Comparison of ENCODE assay signal across 24 mouse cellular contexts in genomic region chr3:84065825-84066224, GRCm38 (mm10). TPM values are rescaled to one million over a fixed set of nuclear protein-coding genes. Genes with fewer than 3 reads are reported as not detected.
DNase-seq lines count a peak whose midpoint lies in the region; ATAC-seq and TF ChIP-seq lines count a peak whose summit lies in the region.
"Had no signal": no experiment of that assay in that cellular context is flagged by ENCODE, and none has a peak within 500 bp of the region (broad histone marks: within the 10 kb centered on the region; RNA-seq: fewer than 3 reads in every experiment).

No protein-coding gene starts in this region.

- TF ChIP-seq CTCF in spleen, adult 2 months (IDR thresholded peaks at IDR 0.05; ENCODE audit: extremely low read depth, insufficient read depth, insufficient read length, insufficient replicate concordance), result no peak
- no peak for TF ChIP-seq CTCF in thymus, adult 2 months (IDR thresholded peaks at IDR 0.05; ENCODE audit: borderline replicate concordance, control insufficient read depth, extremely low read depth, insufficient read depth, low read length, poor library complexity)

- TF ChIP-seq POLR2A in spleen, adult 2 months (IDR thresholded peaks at IDR 0.05; ENCODE audit: low read depth, low read length), result no peak
- TF ChIP-seq POLR2A in thymus, adult 2 months (IDR thresholded peaks at IDR 0.05; ENCODE audit: control insufficient read depth, extremely low read depth, insufficient read depth, low read length, poor library complexity), result no peak

- H3K36me3 ChIP-seq in spleen, adult 2 months (ENCODE audit: control insufficient read depth, insufficient read depth, low read length), result no peaks in the 10 kb centered on the region
- no peaks in the 10 kb centered on the region for H3K36me3 ChIP-seq in thymus, adult 2 months (ENCODE audit: control insufficient read depth, insufficient read depth, low read length)
- H3K36me3 ChIP-seq: forebrain, embryonic 10.5 days; G1E; heart, embryonic 12.5 days; hindbrain, embryonic 15.5 days; limb, embryonic 10.5 days had no signal

- peak; percentile 38 to 45 for DNase-seq in spleen, adult 2 months (ENCODE audit: low read depth in 1 of 2, low spot score in 2 of 2)
- no peak for DNase-seq in spleen, postnatal 14 days (ENCODE audit: low spot score in 2 of 2)
- peak; percentile 60 for DNase-seq in thymus, adult 2 months
- DNase-seq in left cerebral cortex, adult 18-20 months (ENCODE audit: low spot score in 2 of 2), result no peak
- DNase-seq in kidney, postnatal 14 days, result no peak
- DNase-seq in embryo, embryonic 9.5 days (ENCODE audit: extremely low spot score), result no peak
- no peak for DNase-seq in testis, postnatal 10 days (ENCODE audit: low spot score)
- DNase-seq: adrenal gland, postnatal 36 days; cerebellum, adult 11-12 months; cerebellum, postnatal 25 days; gastrocnemius, adult 2 months; kidney, adult 11 months; liver, postnatal 0 days; lung, postnatal 10 days; right cerebral cortex, postnatal 4 days had no signal

- peak overlapping the region; percentile 63; the same call in 1 of the 2 replicates for H3K27ac ChIP-seq in spleen, adult 2 months (ENCODE audit: insufficient read depth, low read length)
- H3K27ac ChIP-seq in thymus, adult 2 months (ENCODE audit: control insufficient read depth, insufficient read depth, low read length), result no peak overlapping the region
- H3K27ac ChIP-seq: forebrain, embryonic 10.5 days; gastrocnemius, adult 2 months; hindbrain, embryonic 15.5 days; left cerebral cortex, adult 2 months; limb, embryonic 10.5 days had no signal

- peak; percentile 63 for ATAC-seq in activated CD4-positive, CD25-positive, alpha-beta regulatory T cell, adult 4 months
- ATAC-seq: liver, postnatal 0 days; midbrain, embryonic 16.5 days had no signal

- 24% methylated on average over 4 of the region's 4 CpGs for WGBS in spleen, adult 2 months
- WGBS in thymus, adult 2 months, result 6% methylated on average over 4 of the region's 4 CpGs

- H3K4me1 ChIP-seq in spleen, adult 2 months (ENCODE audit: control insufficient read depth, insufficient read depth, insufficient read length), result peaks cover 38% of the 10 kb centered on the region; the same call in 1 of the 2 replicates
- peaks cover 19% of the 10 kb centered on the region for H3K4me1 ChIP-seq in thymus, adult 2 months (replicated peaks; ENCODE audit: control insufficient read depth, insufficient read depth, low read length)
- H3K4me1 ChIP-seq: hindbrain, embryonic 15.5 days had no signal

- H3K4me3 ChIP-seq in spleen, adult 2 months (ENCODE audit: extremely low read depth, insufficient read depth, insufficient read length), result no peak overlapping the region
- no peak overlapping the region for H3K4me3 ChIP-seq in thymus, adult 2 months (ENCODE audit: control insufficient read depth, insufficient read depth, low read length)
- H3K4me3 ChIP-seq: forebrain, embryonic 10.5 days; gastrocnemius, adult 2 months; heart, embryonic 12.5 days; hindbrain, embryonic 15.5 days; left cerebral cortex, adult 2 months; limb, embryonic 10.5 days; megakaryocyte, embryonic 14.5 days had no signal

- H3K27me3 ChIP-seq in spleen, adult 2 months (ENCODE audit: control insufficient read depth, insufficient read depth, low read length), result no peaks in the 10 kb centered on the region
- H3K27me3 ChIP-seq in thymus, adult 2 months (ENCODE audit: control insufficient read depth, insufficient read depth, low read length), result no peaks in the 10 kb centered on the region
- H3K27me3 ChIP-seq: hindbrain, embryonic 15.5 days had no signal

RNA-seq across cellular contexts. Expression of gene Tmem131l, which starts 25.9 kb away (rescaled TPM):
- 116 and 134 TPM in 2 replicates for polyA plus RNA-seq in spleen, adult 2 months (2012; rRNA removed)
- polyA plus RNA-seq in activated CD4-positive, CD25-positive, alpha-beta regulatory T cell, adult 4 months (2017; shearing (Covaris generic)), result 10 to 100 TPM; 28.5 to 36.1 TPM
- 178 and 201 TPM in 2 replicates for polyA plus RNA-seq in thymus, adult 2 months (2012; rRNA removed)
- total RNA-seq in left cerebral cortex, adult 18-20 months (2021), result 10 to 100 TPM; 18.2 to 18.6 TPM

Comparison
In these comparisons a context has a peak if more than half of its experiments do, and no peak if none do; other contexts are left out.
1. DNase-seq: peak in spleen, adult 2 months (2 of 2) and thymus, adult 2 months (single experiment); none in spleen, postnatal 14 days (0 of 2), left cerebral cortex, adult 18-20 months (0 of 2), kidney, postnatal 14 days (single experiment), embryo, embryonic 9.5 days (single experiment) and testis, postnatal 10 days (single experiment).